ENCODE assay signal across 8 mouse cellular contexts in the genomic region with DNA sequence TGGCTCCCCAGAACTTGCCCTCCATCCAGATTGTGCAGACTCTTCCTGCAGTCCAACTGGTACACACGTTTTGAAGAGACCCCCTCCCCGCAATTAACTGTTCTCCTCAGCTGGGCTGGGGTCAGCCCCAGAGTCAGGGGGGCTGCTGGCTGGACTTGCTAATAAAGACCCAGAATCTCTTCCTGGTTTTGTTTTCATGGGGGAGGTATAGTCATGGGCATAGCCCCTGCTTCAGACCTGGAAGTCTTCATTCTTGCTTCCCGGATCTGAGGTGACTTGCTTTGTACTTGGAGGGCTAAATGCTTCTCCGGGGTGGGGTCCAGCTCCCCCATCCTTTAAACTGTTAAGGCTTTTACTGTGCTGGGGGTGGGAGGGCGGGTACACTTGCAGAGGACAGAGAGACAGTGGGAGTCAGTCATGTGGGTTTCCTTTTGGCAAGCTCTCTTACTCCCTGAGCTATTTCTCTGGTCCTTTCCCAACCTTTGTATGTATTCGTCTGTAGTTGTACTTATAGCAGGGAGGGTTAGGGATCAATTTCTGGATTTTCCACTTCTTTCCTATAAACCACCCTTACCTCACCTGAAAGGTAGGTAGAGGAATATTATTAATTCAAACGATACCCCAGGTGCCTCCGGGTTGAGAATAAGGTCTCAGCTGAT. TPM values are rescaled to one million over a fixed set of nuclear protein-coding genes. Genes with fewer than 3 reads are reported as not detected.
DNase-seq lines count a peak whose midpoint lies in the region; ATAC-seq and TF ChIP-seq lines count a peak whose summit lies in the region.

A gene (plus strand): TSS at position 205 of the 659 bp plus-strand sequence.

- peaks cover 40 to 54% of the 10 kb centered on the region in 2 experiments for H3K4me1 ChIP-seq in heart, embryonic 14.5 days (ENCODE audit: control insufficient read depth in 2 of 2, insufficient read depth in 2 of 2, low read length in 2 of 2)
- H3K4me1 ChIP-seq in hindbrain, embryonic 14.5 days (replicated peaks; ENCODE audit: control insufficient read depth, insufficient read depth, low read length), result peaks cover 41% of the 10 kb centered on the region
- peaks cover 10% of the 10 kb centered on the region for H3K4me1 ChIP-seq in liver, embryonic 16.5 days (ENCODE audit: control insufficient read depth, low read depth, low read length)

- intact Hi-C loops in heart, postnatal 36 days (cut with DNase I), result loop anchor here (10.0 kb wide), 3 partner anchors 267 to 777 kb away; a partner anchor contains a TSS
- intact Hi-C loops in gastrocnemius, postnatal 14 days (cut with DNase I; ENCODE audit: low total_unique reads), result no loop called here

- WGBS in heart, embryonic 14.5 days, result 32% methylated on average over 8 of the region's 8 CpGs
- WGBS in hindbrain, embryonic 14.5 days, result 33% methylated on average over 8 of the region's 8 CpGs
- 26% methylated on average over 8 of the region's 8 CpGs for WGBS in liver, embryonic 16.5 days (ENCODE audit: insufficient replicate concordance)

- TF ChIP-seq POLR2A in brain, embryonic 14.5 days (IDR thresholded peaks at IDR 0.05; ENCODE audit: borderline replicate concordance, extremely low read depth, insufficient read depth, insufficient read length, poor library complexity, severe bottlenecking), result no peak

- peak within 1 kb of the TSS; percentile 64 for H3K9ac ChIP-seq in heart, embryonic 14.5 days (ENCODE audit: low read length)
- H3K9ac ChIP-seq in hindbrain, embryonic 14.5 days, result peak within 1 kb of the TSS; percentile 61
- no peak within 1 kb of the TSS for H3K9ac ChIP-seq in liver, embryonic 16.5 days (ENCODE audit: low read depth, low read length)

- H3K4me2 ChIP-seq in heart, embryonic 14.5 days (ENCODE audit: low read length), result peak within 1 kb of the TSS; percentile 82
- H3K4me2 ChIP-seq in hindbrain, embryonic 14.5 days (replicated peaks), result peak within 1 kb of the TSS; percentile 82
- H3K4me2 ChIP-seq in liver, embryonic 16.5 days (ENCODE audit: low read depth, low read length), result peak within 1 kb of the TSS; percentile 31

- no peak for ATAC-seq in heart, embryonic 14.5 days (ENCODE audit: insufficient number of reproducible peaks, insufficient read depth, low FRiP score, low read depth)
- no peak for ATAC-seq in hindbrain, embryonic 14.5 days (ENCODE audit: low FRiP score)
- no peak for ATAC-seq in liver, embryonic 16.5 days (ENCODE audit: low read depth)

- peak within 1 kb of the TSS; percentile 32 to 41 for H3K4me3 ChIP-seq in heart, embryonic 14.5 days (ENCODE audit: control insufficient read depth in 1 of 2, insufficient read depth in 1 of 2, low read depth in 1 of 2, low read length in 2 of 2)
- H3K4me3 ChIP-seq in hindbrain, embryonic 14.5 days (replicated peaks; ENCODE audit: low read length), result peak within 1 kb of the TSS; percentile 35
- H3K4me3 ChIP-seq in liver, embryonic 16.5 days (ENCODE audit: low read depth, low read length), result no peak within 1 kb of the TSS

- H3K27ac ChIP-seq in heart, embryonic 14.5 days (replicated peaks in 1 of 2; ENCODE audit: control insufficient read depth in 1 of 2, insufficient read depth in 1 of 2, low read depth in 2 of 2, low read length in 2 of 2), result peak within 1 kb of the TSS; percentile 60 to 74
- H3K27ac ChIP-seq in hindbrain, embryonic 14.5 days, result peak within 1 kb of the TSS; percentile 98
- no peak within 1 kb of the TSS for H3K27ac ChIP-seq in liver, embryonic 16.5 days (ENCODE audit: low read length)

- peaks cover 40% of the 10 kb centered on the region for H3K36me3 ChIP-seq in heart, embryonic 14.5 days (ENCODE audit: control insufficient read depth, insufficient read depth, low read length)
- H3K36me3 ChIP-seq in hindbrain, embryonic 14.5 days (replicated peaks; ENCODE audit: control insufficient read depth, insufficient read depth), result peaks cover 32% of the 10 kb centered on the region
- H3K36me3 ChIP-seq in liver, embryonic 16.5 days (ENCODE audit: control insufficient read depth, insufficient read depth), result peaks cover 30% of the 10 kb centered on the region

- peaks cover 1% of the 10 kb centered on the region; the same call in 1 of the 2 replicates for H3K27me3 ChIP-seq in heart, embryonic 14.5 days (ENCODE audit: control insufficient read depth, insufficient read depth, low read length)
- H3K27me3 ChIP-seq in hindbrain, embryonic 14.5 days (ENCODE audit: control insufficient read depth, insufficient read depth, low read length), result no peaks in the 10 kb centered on the region
- peaks cover 29% of the 10 kb centered on the region for H3K27me3 ChIP-seq in liver, embryonic 16.5 days (ENCODE audit: control insufficient read depth, insufficient read depth, low read depth, low read length)

- DNase-seq in heart, postnatal 36 days, result no peak
- DNase-seq in brain, embryonic 14.5 days (ENCODE audit: low read depth), result no peak
- no peak for DNase-seq in hindbrain, embryonic 14.5 days (ENCODE audit: low spot score)
- no peak for DNase-seq in urinary bladder, postnatal 14 days (ENCODE audit: low spot score)
- DNase-seq in gastrocnemius, postnatal 14 days, result no peak
- DNase-seq in spleen, postnatal 10 days (ENCODE audit: low spot score in 2 of 2), result no peak

- no peak for TF ChIP-seq CTCF in brain, embryonic 14.5 days (IDR thresholded peaks at IDR 0.05; ENCODE audit: borderline replicate concordance, extremely low read depth, insufficient read depth, insufficient read length)

- no peaks in the 10 kb centered on the region for H3K9me3 ChIP-seq in heart, embryonic 14.5 days (ENCODE audit: control insufficient read depth, low read length)
- H3K9me3 ChIP-seq in hindbrain, embryonic 14.5 days (ENCODE audit: control insufficient read depth, low read length), result no peaks in the 10 kb centered on the region
- no peaks in the 10 kb centered on the region for H3K9me3 ChIP-seq in liver, embryonic 16.5 days (replicated peaks; ENCODE audit: control insufficient read depth, low read length)

RNA-seq across cellular contexts. Expression of the gene that starts here (rescaled TPM):
- 4.4 and 5.1 TPM in 2 replicates for polyA plus RNA-seq in heart, embryonic 14.5 days (2014; fragmentation: Nextera tagmentation; extraction: Ambion mirVana)
- 1 to 10 TPM; 4.3 to 5.1 TPM for total RNA-seq in heart, postnatal 36 days (2021)
- polyA plus RNA-seq in brain, embryonic 14.5 days (2012; rRNA removed), result 27.3 and 27.9 TPM in 2 replicates
- polyA plus RNA-seq in hindbrain, embryonic 14.5 days (2014; fragmentation: Nextera tagmentation; extraction: Ambion mirVana), result 23.3 and 23.6 TPM in 2 replicates
- polyA plus RNA-seq in liver, embryonic 16.5 days (2015; fragmentation: Nextera tagmentation; extraction: Ambion mirVana), result 0.25 and 0.37 TPM in 2 replicates
- total RNA-seq in gastrocnemius, postnatal 14 days (2021), result 1 to 10 TPM; 2.4 to 3.3 TPM

Comparison
In these comparisons a context has a peak if more than half of its experiments do, and no peak if none do; other contexts are left out.
1. H3K4me2 ChIP-seq: peak in every context shown above with its lines; median percentile 82 in heart, embryonic 14.5 days; 82 in hindbrain, embryonic 14.5 days; 31 in liver, embryonic 16.5 days.